Mouse (Mus musculus) CH12.LX (cell line): Measurements from ENCODE around the gene Frmd3. TPM values are rescaled to one million over a fixed set of nuclear protein-coding genes. Genes with fewer than 3 reads are reported as not detected.
"Not testable (repeated sequence)": the region's sequence is repeated elsewhere in the genome, so short reads cannot be mapped to it uniquely, and the experiment has no call there.

Experiments
- DNase-seq: peaks from one replicate; pipeline ENCODE4 v3.0.0-alpha.2; 2013; ENCODE audit errors: extremely low read depth
- H3K27ac ChIP-seq: 2 replicates; pipeline ENCODE4 v1.5.1; 2012; ENCODE audit warnings: low read depth, mild to moderate bottlenecking, control low read depth, moderate library complexity; ENCODE audit not compliant: insufficient read depth
- H3K27me3 ChIP-seq: replicated peaks from 2 replicates; pipeline ENCODE3; 2012; ENCODE audit warnings: inconsistent platforms
- H3K36me3 ChIP-seq, 2 experiments: replicated peaks in 1 of 2; 2 replicates each; pipeline versions ENCODE3 to v1.6.1; 2012; ENCODE audit warnings: inconsistent platforms in 1 of 2, low read length in 1 of 2, mild to moderate bottlenecking in 1 of 2, mixed read lengths in 1 of 2, moderate library complexity in 1 of 2; ENCODE audit not compliant: control insufficient read depth in 1 of 2, insufficient read depth in 1 of 2
- H3K4me1 ChIP-seq, 2 experiments: 2 replicates each; pipeline ENCODE4 v1.6.1; 2012; ENCODE audit warnings: inconsistent platforms in 1 of 2, moderate library complexity in 1 of 2; ENCODE audit not compliant: insufficient read depth in 2 of 2, control insufficient read depth in 1 of 2
- H3K4me2 ChIP-seq: 2 replicates; pipeline ENCODE4 v1.6.1; 2012; ENCODE audit warnings: low read depth, mild to moderate bottlenecking, control low read depth; ENCODE audit not compliant: poor library complexity, insufficient read depth, severe bottlenecking
- H3K4me3 ChIP-seq, 3 experiments: fragments of 150-350 bp in 1 of 3; sonication (generic) in 1 of 3; replicated peaks in 1 of 3; 2 replicates each; pipeline versions ENCODE3 to v1.5.1; 2011 to 2012; ENCODE audit warnings: low read depth in 2 of 3, low read length in 2 of 3, mild to moderate bottlenecking in 2 of 3, moderate library complexity in 2 of 3, control low read depth in 1 of 3, improper control_type of control experiment in 1 of 3, inconsistent platforms in 1 of 3, mixed read lengths in 1 of 3; ENCODE audit not compliant: poor library complexity in 1 of 3
- H3K79me2 ChIP-seq: replicated peaks from 2 replicates; pipeline ENCODE4 v1.6.1; 2012; ENCODE audit warnings: mild to moderate bottlenecking, moderate library complexity; ENCODE audit not compliant: control insufficient read depth, poor library complexity, insufficient read depth, severe bottlenecking; ENCODE audit errors: extremely low read depth
- H3K9ac ChIP-seq: 2 replicates; pipeline ENCODE4 v1.6.1; 2012; ENCODE audit warnings: low read depth, mild to moderate bottlenecking, control low read depth, moderate library complexity; ENCODE audit not compliant: insufficient read depth
- H3K9me3 ChIP-seq: replicated peaks from 2 replicates; pipeline ENCODE3; 2012; ENCODE audit warnings: low read length, inconsistent platforms, mixed read lengths
- BHLHE40 ChIP-seq: IDR thresholded peaks from 2 replicates; pipeline ENCODE4 v1.6.1; 2011; ENCODE audit warnings: mild to moderate bottlenecking, low read depth, low read length, improper control_type of control experiment
- CHD2 ChIP-seq: IDR thresholded peaks from 2 replicates; pipeline ENCODE4 v1.6.1; 2011; ENCODE audit warnings: low read length, improper control_type of control experiment
- E2F4 ChIP-seq: IDR thresholded peaks from 2 replicates; pipeline ENCODE4 v1.6.1; 2011; ENCODE audit warnings: low read depth, low read length, improper control_type of control experiment; ENCODE audit not compliant: insufficient replicate concordance
- ELF1 ChIP-seq: IDR thresholded peaks from 2 replicates; pipeline ENCODE4 v1.6.1; 2014; ENCODE audit warnings: low read depth, mild to moderate bottlenecking, inconsistent platforms, low read length, improper control_type of control experiment
- EP300 ChIP-seq: IDR thresholded peaks from 2 replicates; pipeline ENCODE4 v1.6.1; 2011; ENCODE audit warnings: low read length, improper control_type of control experiment
- ETS1 ChIP-seq: conservative IDR thresholded peaks from 2 replicates; pipeline ENCODE4 v1.6.1; 2012; ENCODE audit warnings: low read depth, mild to moderate bottlenecking, inconsistent platforms, low read length, improper control_type of control experiment, moderate library complexity
- IRF4 ChIP-seq: IDR thresholded peaks from 2 replicates; pipeline ENCODE4 v1.6.1; 2014; ENCODE audit warnings: low read depth, mild to moderate bottlenecking, inconsistent platforms, low read length, improper control_type of control experiment
- JUN ChIP-seq: IDR thresholded peaks from 2 replicates; pipeline ENCODE4 v1.6.1; 2011; ENCODE audit warnings: low read depth, mild to moderate bottlenecking, low read length, improper control_type of control experiment, moderate library complexity; ENCODE audit not compliant: insufficient read depth
- JUND ChIP-seq: conservative IDR thresholded peaks from 2 replicates; pipeline ENCODE4 v1.6.1; 2011; ENCODE audit warnings: low read depth, low read length, improper control_type of control experiment
- KAT2A ChIP-seq: IDR thresholded peaks from 2 replicates; pipeline ENCODE4 v1.6.1; 2012; ENCODE audit warnings: low read length, improper control_type of control experiment, inconsistent platforms; ENCODE audit not compliant: insufficient replicate concordance
- MAFK ChIP-seq: IDR thresholded peaks from 2 replicates; pipeline ENCODE4 v1.6.1; 2011; ENCODE audit warnings: low read length, improper control_type of control experiment; ENCODE audit not compliant: insufficient replicate concordance
- MAX ChIP-seq: IDR thresholded peaks from 2 replicates; pipeline ENCODE4 v1.6.1; 2011; ENCODE audit warnings: low read length, improper control_type of control experiment
- MEF2A ChIP-seq: IDR thresholded peaks from 2 replicates; pipeline ENCODE4 v1.6.1; 2014; ENCODE audit warnings: low read depth, mild to moderate bottlenecking, inconsistent platforms, low read length, improper control_type of control experiment, borderline replicate concordance
- POLR2A ChIP-seq: IDR thresholded peaks from 2 replicates; pipeline ENCODE4 v1.6.1; 2011; ENCODE audit warnings: low read depth, mild to moderate bottlenecking, improper control_type of control experiment, low read length
- RCOR1 ChIP-seq: conservative IDR thresholded peaks from 2 replicates; pipeline ENCODE4 v1.6.1; 2012; ENCODE audit warnings: low read depth, mild to moderate bottlenecking, inconsistent platforms, low read length, improper control_type of control experiment
- SMC3 ChIP-seq: IDR thresholded peaks from 2 replicates; pipeline ENCODE4 v1.6.1; 2011; ENCODE audit warnings: low read depth, low read length, improper control_type of control experiment
- TBP ChIP-seq: conservative IDR thresholded peaks from 2 replicates; pipeline ENCODE4 v1.6.1; 2011; ENCODE audit warnings: low read depth, low read length, improper control_type of control experiment
- UBTF ChIP-seq: IDR thresholded peaks from 2 replicates; pipeline ENCODE4 v1.6.1; 2012; ENCODE audit warnings: low read depth, mild to moderate bottlenecking, inconsistent platforms, low read length, improper control_type of control experiment, moderate library complexity
- USF1 ChIP-seq: IDR thresholded peaks from 2 replicates; pipeline ENCODE4 v1.6.1; 2014; ENCODE audit warnings: low read depth, mild to moderate bottlenecking, inconsistent platforms, low read length, improper control_type of control experiment
- ZKSCAN1 ChIP-seq: IDR thresholded peaks from 2 replicates; pipeline ENCODE4 v1.6.1; 2012; ENCODE audit warnings: low read depth, inconsistent platforms, low read length, improper control_type of control experiment, borderline replicate concordance
- ZNF384 ChIP-seq: IDR thresholded peaks from 2 replicates; pipeline ENCODE4 v1.6.1; 2012; ENCODE audit warnings: low read depth, low read length, improper control_type of control experiment, inconsistent platforms
- dilution Hi-C: fragments of 300-500 bp; cut with MboI; formaldehyde crosslinking; loops from 2 replicates; pipeline ENCODE4 v1.14.3; 2020; ENCODE audit warnings: low sequenced_read_pairs; ENCODE audit not compliant: extremely low pct_unique_long_range_greater_than_20kb, extremely low pct_ligation_motif_present
- in situ Hi-C: fragments of 300-500 bp; cut with MboI; formaldehyde crosslinking; loops from 3 replicates; pipeline ENCODE4 v1.14.3; 2019; ENCODE audit warnings: low sequenced_read_pairs, low pct_ligation_motif_present, low pct_unique_long_range_greater_than_20kb, mixed read lengths
- polyA plus RNA-seq: library from polyadenylated mRNA; unstranded; fragments of >175 nt; gene quantifications from 2 replicates; pipeline ENCODE4 v1.2.1, GENCODE M21; 2012; ENCODE audit warnings: low read depth; ENCODE audit not compliant: insufficient read length
- total RNA-seq, 2 experiments: library from RNA; depleted of rRNA; stranded (reverse); fragments of 300-350 nt in 1 of 2; fragments of >200 nt in 1 of 2; gene quantifications; 2 replicates each; pipeline ENCODE4 v1.2.3; 2012 to 2014

Frmd3 gene
- total and polyA plus RNA-seq, 3 experiments = not detected

DNA sequence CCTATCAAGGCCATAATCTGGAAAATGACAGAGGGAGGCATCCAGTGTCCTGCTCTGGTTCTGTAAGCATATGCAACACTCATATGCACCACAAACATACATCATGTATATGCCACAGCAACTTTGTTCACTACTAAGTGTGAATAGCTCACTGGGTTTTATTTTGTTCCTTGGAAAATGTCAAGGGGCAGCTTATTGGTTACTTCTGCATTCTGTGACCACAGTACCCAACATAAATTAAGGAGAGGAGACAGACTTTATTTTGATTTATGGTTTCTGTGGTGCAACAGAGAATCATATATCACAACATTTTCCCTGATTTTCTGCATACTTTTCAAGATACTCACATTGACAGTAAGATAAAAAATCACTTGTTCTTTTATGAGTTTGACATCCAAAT, 178.3 kb downstream of the Frmd3 start:
- no peaks in the 10 kb centered on the region for H3K79me2 ChIP-seq
- TF ChIP-seq SMC3 (no peak), KAT2A (no peak), ELF1 (no peak), JUND (no peak), UBTF (no peak), JUN (no peak), ZNF384 (no peak), MEF2A (no peak), CHD2 (no peak), IRF4 (no peak), POLR2A (no peak), USF1 (no peak), MAFK (no peak), TBP (no peak), MAX (no peak), E2F4 (no peak), ZKSCAN1 (no peak), ETS1 (no peak), EP300 (no peak), RCOR1 (no peak)
- TF ChIP-seq, all 38 proteins: peak for 0
- H3K27ac ChIP-seq = no peak overlapping the region
- no peak for DNase-seq
- no peak overlapping the region for H3K4me3 ChIP-seq
- dilution Hi-C loops (no loop called here), in situ Hi-C loops (no loop called here)
- H3K9me3 ChIP-seq = peaks cover 5% of the 10 kb centered on the region
- no peaks in the 10 kb centered on the region for H3K27me3 ChIP-seq
- H3K4me1 ChIP-seq = no peaks in the 10 kb centered on the region
- H3K4me2 ChIP-seq = no peak overlapping the region
- no peak overlapping the region for H3K9ac ChIP-seq
- no peaks in the 10 kb centered on the region for H3K36me3 ChIP-seq

DNA sequence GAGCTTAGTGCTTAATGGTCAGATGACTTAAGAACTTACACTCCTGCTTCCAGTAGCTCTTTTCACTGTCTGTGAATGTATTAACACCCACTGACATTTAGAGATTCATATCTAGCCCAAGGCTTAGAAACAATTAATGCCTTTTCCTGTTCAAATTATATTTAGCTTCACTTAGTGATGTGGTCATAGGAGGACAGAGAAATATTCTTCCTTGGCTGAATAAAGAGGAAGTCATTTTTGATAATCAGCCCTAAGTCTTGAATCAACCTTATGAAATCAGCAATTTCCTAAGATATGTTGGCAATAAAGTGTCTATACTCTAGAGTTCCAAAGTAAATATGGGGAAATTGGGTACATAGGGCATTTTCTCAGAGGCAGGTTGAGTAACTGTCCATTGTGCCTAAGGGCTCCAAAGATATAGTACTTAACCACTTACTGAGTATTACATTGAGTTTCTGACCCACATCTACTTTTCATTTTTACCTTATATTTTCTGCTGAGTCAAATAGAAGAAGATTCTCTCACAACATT, 188.1 kb downstream of the Frmd3 start:
- no peak overlapping the region for H3K4me3 ChIP-seq

DNA sequence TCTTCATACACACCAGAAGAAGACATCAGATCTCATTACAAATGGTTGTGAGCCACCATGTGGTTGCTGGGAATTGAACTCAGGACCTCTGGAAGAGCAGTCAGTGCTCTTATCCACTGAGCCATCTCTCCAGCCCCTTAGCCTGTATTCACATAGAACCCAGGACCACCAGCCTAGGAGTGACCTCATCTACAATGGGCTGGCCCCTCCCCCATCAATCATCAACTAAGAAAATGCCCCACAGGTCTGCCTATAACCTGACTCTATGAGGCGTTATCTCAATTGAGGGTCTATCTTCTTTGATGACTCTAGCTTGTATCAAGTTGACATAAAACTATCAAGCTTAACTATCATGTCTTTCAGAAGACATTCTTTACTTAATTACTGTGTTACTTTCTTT, 208.5 kb downstream of the Frmd3 start:
- DNase-seq, H3K36me3 ChIP-seq, dilution Hi-C loops, H3K9ac ChIP-seq, H3K4me3 ChIP-seq, H3K79me2 ChIP-seq, in situ Hi-C loops, H3K27ac ChIP-seq, H3K9me3 ChIP-seq, H3K27me3 ChIP-seq, H3K4me1 ChIP-seq, H3K4me2 ChIP-seq: not testable (repeated sequence)

More for the DNA sequence above, 188.1 kb downstream of the Frmd3 start:
- TF ChIP-seq BHLHE40 = no peak
- no peak for TF ChIP-seq E2F4
- no peak for TF ChIP-seq KAT2A
- TF ChIP-seq, all 38 proteins: peak for 0
- peaks cover 3% of the 10 kb centered on the region for H3K9me3 ChIP-seq
- DNase-seq = no peak
- no peaks in the 10 kb centered on the region for H3K4me1 ChIP-seq
- dilution Hi-C loops (no loop called here), in situ Hi-C loops (no loop called here)
- H3K27me3 ChIP-seq = no peaks in the 10 kb centered on the region
- H3K4me2 ChIP-seq = no peak overlapping the region
- H3K9ac ChIP-seq = no peak overlapping the region
- no peak overlapping the region for H3K27ac ChIP-seq
- no peaks in the 10 kb centered on the region for H3K79me2 ChIP-seq
- no peaks in the 10 kb centered on the region for H3K36me3 ChIP-seq
